Mouse (Mus musculus) lung, adult 2 months (tissue): ENCODE measurements around the gene Kcnc3.

ENCODE experiments used
- CTCF ChIP-seq: fragments of 200-500 bp; IDR thresholded peaks from 2 replicates; pipeline ENCODE4 v1.5.1; 2011; ENCODE audit warnings: mild to moderate bottlenecking, low read length, control low read depth; ENCODE audit not compliant: insufficient read depth
- POLR2A ChIP-seq: fragments of 200-500 bp; IDR thresholded peaks from 2 replicates; pipeline ENCODE4 v1.6.1; 2011; ENCODE audit warnings: low read depth, mild to moderate bottlenecking, control low read depth, low read length, borderline replicate concordance; ENCODE audit errors: extremely low read depth

DNA sequence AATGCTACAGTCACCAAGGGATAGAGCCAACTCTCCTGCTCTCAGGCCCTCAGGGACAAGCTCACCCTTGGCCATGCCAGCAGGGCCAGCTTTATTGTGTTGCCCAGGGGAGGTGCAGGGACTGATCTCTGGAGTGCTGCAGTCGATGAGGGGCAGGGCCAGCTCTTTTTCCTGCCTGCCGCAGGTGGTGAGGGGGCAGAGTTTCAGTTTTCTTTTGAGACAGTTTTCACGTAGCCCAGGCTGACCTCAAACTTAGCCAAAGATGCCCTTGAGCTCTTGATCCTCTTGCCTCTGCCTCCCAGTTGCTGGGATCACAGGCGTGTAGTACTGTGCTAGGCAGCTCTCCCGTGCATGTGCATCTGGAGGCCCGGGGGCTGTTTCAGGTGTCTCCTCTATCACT is 19.5 kb upstream of the Kcnc3 start:
- TF ChIP-seq POLR2A (no peak), CTCF (no peak)
